Mouse (Mus musculus): ENCODE results near the gene Nfkbib.

DNA sequence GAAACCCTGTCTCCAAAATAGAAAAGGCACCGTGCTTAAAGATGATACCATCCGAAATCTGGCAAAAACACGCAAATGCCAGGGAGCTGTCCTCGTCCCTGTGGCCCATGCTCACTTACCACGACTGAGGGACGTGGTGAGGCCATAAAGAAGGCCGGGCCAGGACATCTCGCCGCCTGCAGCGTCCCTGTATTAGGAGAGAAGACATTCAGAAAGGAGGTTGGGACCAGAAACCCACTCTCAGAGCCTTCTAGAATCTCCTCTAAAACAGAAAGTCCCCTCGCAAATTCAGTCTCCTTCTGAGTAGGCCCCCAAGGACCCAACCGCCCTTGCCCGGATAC is 26.0 kb downstream of the Nfkbib start:
- no peak for TF ChIP-seq CTCF (IDR thresholded peaks at IDR 0.05; ENCODE audit: low read depth)
- TF ChIP-seq EP300 (optimal IDR thresholded peaks at IDR 0.05): no peak

Data from stomach, postnatal 0 days (tissue).